Mouse (Mus musculus) heart, postnatal 36 days (tissue): ENCODE data around the gene Podn. TPM values are rescaled to one million over a fixed set of nuclear protein-coding genes. Genes with fewer than 3 reads are reported as not detected.

Experiments
- DNase-seq, 2 experiments: peaks; one replicate each; pipeline ENCODE4 v3.0.0; 2021 to 2022
- intact Hi-C: fragments of 180-260 bp; cut with DNase I; formaldehyde crosslinking; loops from one replicate; pipeline ENCODE4 v1.15.1; 2025
- total RNA-seq, 2 experiments: library from RNA; stranded (reverse); gene quantifications; 2 replicates each; pipeline ENCODE4 v1.2.3; 2021

The Podn gene
- total RNA-seq, 2 experiments from 2014 or later = 25.6 to 26.3 TPM

DNA sequence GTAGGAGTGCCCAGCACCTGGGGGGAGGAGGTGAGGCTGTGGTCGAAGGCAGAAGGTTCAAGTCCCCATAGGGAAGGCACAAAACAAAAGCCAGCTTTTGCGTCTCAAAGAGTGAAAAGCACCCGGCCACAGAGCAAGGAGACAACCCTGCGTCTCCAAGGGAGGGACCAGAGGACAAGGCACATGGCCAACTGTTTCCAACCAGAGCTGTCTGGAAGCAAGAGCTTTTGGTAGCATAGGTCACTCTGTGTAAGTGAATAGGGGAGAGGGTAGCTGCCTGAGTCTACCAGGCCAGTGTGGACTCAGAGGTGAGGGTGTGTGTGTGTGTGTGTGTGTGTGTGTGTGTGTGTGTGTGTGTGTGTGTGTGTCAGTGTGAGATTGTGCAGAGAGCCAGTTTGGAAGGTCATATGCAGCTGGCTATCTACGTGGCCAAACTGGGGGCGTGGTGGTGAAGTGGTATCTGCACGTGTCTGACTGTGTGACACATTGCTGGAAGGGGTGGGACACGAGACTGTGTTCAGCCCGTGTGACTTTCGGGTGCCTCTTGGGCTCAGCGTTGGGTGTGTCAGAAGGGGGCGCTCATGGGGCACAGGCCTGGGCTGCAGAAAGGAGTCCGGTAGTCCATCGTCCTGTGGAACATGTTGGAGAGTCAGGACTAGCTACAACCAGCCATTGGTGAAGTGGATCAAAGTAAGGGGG lies 81.0 kb downstream of the Podn start:
- peak; percentile 81 to 85 for DNase-seq
- intact Hi-C loops = loop anchor here (1.0 kb wide), 1 partner anchor 53 kb away; no protein-coding TSS in a partner anchor

DNA sequence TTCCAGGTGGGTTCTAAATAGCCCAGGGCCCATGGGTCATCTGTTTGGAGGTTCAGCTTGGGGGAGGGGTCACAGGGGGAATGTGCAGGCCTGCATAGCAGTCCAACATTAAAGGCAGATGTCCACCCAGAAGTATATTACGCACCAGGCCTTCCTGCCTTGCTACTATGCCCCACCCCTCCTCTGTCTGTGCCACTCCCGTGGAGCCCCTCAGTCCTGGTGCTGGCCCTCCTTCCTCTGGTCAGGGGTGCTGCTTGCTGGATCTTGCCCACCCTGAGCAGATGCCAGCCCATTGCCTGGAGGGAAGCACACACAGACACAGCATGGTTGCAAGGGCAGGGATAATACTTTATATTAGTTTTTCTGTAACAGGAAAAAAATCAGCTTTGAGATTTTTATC lies 81.8 kb downstream of the Podn start:
- no peak for DNase-seq
- intact Hi-C loops = no loop called here

DNA sequence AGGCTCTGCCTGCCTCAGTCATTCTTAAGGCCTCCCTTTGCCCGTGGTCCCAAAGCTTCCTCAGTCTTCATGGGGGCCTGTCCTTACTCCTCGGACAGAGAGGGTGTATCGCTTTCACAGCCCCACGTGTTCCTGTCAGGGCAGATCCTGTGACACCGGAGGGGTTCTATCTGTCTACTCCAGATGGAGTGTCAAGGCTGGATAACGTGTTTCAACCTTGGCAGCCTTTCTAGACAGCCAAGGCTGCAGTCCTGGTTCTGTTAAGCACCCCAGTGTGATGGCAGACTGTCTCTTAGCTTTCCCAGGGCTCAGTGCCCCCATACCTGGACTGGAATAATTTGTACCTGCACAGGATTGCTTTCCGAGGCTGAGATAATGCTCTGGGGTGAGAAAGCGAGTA lies 87.7 kb downstream of the Podn start:
- no peak for DNase-seq
- intact Hi-C loops = no loop called here

DNA sequence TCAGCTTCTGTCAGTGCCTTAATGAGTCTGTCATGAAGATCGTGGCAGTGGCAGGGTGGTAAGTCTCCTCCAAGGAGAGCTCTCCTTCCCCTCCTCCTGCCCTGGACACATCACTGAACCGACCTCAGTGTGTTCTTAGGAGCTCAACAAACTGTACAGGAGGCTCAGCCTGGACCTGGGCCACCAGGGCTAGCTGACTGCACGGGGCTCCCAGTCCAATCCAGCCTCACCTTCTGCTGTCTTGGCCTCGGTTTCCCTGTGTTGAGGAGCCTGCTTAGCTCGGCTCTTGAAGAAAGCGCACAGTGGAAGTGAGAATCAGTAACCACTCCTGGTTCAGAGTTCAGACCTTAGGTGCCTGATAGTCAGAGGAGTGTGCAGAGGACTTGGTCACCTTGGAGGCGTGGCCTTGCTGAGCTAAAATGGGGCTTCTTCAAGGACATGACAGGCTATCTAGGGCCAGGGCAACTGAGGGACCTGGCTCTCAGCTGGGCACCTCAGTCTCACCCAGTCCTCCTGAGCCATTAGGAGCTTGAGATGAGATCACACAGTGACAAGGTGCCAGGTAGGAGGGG lies 88.6 kb downstream of the Podn start:
- DNase-seq = no peak
- intact Hi-C loops = no loop called here

DNA sequence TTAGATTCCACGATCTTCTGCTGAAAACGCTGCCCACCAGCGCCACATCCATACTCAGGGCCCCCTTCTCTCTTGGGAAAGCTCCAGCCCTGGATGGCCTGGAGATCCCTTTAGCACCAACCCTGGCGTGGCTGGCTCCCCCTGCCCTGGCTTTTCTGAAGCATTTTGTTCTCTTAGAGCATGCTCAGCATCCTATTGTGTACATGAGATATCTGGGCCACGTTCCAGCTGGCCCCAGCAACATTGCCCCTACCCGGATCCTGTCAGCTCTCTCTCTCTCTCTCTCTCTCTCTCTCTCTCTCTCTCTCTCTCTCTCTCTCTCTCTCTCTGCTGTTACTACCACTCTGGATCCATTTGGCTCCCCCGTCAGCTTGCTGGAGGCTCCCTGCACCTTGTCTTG lies 90.9 kb downstream of the Podn start:
- intact Hi-C loops = no loop called here
- DNase-seq = no peak

DNA sequence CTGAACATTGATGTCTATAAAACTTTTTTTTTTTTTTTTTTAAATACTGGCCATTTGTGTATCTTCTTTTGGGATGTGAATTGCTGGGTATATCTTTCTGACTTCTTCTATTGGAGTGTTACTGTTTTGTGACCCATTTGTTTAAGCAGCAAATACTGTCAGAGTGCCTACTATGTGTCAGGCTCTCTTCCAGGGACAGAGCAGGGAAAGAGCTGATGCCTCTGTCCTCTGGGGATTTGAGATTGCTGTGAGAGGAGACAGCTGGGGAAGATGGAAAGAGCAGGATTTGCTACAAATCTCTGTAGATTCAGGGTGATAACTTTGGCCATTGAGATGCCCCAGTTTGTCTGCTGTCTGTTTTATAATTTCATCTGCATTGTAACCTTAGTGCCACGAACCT lies 96.9 kb downstream of the Podn start:
- DNase-seq = peak in 1 of 2 experiments; percentile 36
- intact Hi-C loops = no loop called here

DNA sequence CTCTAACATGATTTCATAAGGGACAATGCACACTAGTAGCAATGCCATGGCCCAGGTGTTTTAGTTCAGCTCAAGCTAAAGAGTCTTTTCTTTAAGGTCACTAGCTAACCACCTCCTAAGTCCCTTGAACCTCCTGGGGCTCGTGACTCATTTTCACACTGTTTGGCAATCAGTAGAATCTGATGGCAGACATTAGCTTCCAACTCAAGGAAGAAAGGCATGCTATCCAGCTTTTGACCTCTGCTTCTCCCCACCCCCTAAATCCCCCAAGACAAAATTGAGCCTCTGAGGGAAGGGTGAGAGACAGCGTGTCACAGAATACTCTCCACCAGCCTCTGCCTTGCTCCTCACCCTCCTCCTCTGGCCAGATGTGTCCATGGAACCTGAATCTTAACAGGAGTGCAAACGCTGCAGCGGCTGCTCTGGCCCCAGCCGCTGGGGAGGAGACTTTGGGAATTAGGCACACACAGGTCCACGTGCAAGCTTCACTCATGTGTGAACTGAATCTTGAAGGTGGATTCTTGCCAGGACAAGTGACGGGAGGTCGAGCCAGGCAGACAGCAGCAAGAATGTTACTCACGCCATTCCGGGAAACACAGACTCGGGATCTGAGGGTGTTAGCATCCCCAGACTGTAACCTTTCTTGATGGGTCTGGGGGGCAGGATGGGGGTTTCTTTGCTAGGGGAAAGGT lies 97.5 kb downstream of the Podn start:
- DNase-seq = peak; percentile 59 to 69
- intact Hi-C loops = no loop called here

DNA sequence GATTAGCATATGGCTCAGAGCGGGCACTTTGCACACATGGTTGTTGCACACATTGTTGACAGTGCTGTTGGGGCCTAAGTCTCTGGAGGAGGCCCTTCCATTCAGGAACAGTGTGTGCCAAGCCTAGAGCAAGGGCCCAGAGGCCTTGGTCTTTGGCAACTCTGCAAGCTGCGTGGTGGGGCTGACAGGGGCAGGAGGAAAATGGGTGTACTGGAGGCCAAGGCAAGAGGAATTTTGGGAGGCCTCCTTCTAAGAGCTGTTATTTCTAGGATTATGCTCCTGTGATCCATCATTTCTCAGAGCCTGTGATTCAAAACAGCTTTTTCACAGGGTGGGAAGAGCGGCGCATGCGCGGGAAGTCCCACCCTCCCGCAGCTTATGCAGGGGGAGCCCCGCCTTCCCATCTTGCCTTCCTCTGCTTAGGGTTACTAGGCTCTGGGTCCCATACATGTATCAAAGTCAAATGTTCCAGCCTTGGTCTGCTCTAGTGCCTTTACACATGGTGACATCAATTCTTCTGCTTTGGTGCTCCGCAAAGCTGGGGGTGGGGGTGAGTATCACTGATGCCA lies 99.7 kb downstream of the Podn start:
- no peak for DNase-seq

DNA sequence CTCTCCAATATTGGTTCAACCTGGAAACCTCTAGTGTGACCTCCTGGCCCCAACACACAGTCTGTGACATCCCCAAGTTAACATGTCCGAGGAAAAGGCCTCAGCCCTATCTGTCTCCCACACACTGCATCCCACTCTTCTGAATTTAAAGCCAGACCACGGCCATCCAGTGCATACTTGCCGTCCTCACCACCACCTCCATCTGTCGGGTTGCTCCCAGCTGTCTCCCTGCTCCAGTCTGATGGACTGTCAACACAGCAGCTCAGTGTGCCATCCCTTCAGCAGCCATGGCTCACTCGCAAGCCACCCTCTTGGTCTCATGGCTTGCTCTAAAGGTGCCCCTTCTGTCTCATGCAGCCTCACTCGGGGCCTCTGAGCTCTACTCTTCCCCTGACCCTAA lies 100.5 kb downstream of the Podn start:
- no peak for DNase-seq
- intact Hi-C loops = no loop called here

More for the DNA sequence above, 99.7 kb downstream of the Podn start:
- intact Hi-C loops = no loop called here

DNA sequence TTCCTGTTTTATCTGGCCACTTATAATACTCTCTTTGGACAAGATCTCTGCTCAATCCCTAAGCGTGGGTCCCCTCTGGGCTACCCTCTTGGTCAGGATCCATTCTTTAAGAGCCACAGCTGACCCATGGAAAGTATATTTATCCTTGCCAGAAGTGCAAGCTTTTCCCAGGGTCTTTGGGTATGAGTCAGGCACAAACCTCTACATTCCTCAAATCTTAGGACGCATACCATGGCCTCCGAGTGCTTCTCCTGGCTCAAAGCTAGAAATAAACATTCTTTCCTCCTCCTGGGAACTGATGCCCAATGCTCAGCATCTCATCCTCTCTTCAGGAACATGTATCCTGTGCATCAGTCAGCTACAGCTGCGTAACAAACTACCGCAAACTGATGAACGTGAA lies 101.2 kb downstream of the Podn start:
- intact Hi-C loops = no loop called here
- DNase-seq = no peak

DNA sequence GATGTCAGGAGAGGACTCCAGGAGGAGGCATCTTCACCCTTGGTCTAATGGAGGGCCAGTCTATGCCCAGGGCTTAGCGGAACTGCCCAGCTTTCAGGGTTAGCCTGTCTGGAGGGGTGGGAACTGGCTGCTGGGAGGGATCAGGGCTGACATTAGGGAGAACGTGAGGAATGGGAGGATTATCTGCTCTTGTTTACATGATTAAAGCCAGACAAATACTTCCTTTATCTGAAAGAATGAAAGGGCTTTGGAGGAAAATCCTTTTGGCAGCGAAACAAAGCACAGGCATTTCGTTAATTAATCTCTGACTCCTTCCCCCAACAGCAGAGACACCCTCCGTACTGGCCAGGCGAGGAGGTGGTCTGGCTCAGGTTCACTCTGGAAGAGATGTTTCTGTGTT lies 104.4 kb downstream of the Podn start:
- intact Hi-C loops = no loop called here
- DNase-seq = no peak

DNA sequence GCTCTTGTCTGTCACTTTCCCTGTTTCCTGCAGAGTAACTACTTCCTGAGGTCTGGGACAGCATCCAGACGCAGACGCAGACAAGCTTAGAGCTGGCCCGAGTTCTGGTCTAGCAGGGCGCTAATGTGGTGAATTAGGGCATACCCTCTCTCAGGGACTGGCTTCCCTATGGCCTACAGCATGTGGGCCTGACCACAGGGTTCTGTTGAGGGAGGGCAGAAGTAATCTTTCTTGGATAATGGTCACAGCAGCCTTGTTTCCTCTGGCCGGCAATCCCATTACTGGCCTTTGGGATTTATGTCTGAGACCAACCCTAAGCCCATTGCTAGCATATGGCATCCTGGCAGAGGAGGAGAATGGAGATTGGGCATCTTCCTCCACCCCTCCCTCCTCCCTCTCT lies 105.4 kb downstream of the Podn start:
- intact Hi-C loops = no loop called here
- no peak for DNase-seq

DNA sequence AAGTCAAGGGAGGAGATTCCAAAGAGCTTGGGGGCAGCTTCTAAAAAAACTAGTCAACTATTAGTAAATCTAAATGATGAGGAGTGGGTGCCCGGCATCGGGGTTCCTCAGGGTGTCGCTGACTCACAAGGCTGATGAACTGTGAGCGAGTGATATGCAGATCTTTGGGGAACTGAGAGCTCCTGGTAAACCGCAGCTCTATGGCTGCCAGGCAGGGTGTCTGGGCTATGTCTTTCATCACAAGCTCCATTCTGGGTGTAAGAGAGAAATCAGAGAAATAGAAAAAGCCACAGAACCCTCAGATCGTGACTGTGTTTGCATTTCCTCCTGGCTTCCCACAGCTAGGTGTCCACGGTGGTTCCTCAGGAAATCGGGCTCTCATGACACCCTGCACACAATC lies 107.3 kb downstream of the Podn start:
- intact Hi-C loops = no loop called here

DNA sequence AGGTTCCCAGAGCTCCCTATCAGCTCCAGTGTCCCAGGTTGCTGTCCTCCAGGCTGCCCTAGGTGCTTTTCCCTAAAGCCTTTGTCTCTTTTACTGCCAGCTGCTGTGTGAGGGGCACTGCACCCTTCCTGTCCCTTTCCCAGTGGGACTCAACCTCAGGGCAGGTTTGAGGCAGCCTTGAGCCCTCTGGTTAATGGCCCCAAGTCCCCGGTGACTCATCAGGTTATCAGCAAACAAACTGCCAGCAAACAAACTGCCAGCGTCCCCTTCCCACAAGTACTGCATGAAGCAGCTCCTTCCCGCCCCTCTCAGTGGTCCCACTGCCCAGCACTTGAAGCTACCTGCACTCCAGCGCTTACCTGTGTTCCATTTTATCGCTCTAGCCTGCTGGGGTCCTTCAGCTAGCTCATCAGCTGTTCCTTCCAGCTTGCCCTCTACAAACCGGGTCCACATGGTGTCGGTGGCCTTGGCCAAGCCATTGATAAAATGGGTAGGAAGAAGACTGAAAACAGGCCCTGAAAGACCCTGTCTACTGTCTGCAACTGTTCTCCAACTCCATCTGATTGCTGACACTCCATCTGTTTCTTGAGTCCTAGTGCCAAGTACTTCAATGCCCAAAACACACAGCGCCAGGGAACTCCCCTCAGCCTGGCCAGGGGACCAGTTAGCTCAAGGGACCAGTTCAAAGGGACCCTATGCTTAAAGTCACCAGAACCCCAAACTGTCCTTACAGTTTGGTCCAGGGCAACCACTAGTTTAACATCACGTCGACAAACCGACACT lies 109.7 kb downstream of the Podn start:
- intact Hi-C loops = no loop called here

More for the DNA sequence above, 107.3 kb downstream of the Podn start:
- peak in 1 of 2 experiments; percentile 42 for DNase-seq

DNA sequence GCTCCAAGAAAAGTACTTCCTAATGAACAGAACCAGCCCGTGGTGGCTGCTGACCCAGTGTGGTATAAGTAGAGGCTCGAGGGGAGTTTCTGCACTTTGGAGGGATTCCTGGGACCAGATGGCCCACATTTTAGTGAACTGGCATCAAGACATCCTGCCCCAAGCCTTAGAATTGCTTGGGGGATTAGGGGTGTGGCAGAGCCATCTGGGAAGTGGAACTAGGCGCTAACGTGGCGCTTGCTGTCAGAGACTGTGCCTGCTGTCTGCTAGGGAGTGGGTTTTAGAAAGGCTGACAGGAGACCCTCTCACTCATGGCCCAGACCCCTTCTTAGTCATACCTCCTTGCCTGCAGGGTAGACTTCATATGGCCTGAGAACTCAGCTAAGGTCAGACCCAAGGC lies 110.4 kb downstream of the Podn start:
- intact Hi-C loops = no loop called here
- no peak for DNase-seq

More for the DNA sequence above, 109.7 kb downstream of the Podn start:
- DNase-seq = no peak

DNA sequence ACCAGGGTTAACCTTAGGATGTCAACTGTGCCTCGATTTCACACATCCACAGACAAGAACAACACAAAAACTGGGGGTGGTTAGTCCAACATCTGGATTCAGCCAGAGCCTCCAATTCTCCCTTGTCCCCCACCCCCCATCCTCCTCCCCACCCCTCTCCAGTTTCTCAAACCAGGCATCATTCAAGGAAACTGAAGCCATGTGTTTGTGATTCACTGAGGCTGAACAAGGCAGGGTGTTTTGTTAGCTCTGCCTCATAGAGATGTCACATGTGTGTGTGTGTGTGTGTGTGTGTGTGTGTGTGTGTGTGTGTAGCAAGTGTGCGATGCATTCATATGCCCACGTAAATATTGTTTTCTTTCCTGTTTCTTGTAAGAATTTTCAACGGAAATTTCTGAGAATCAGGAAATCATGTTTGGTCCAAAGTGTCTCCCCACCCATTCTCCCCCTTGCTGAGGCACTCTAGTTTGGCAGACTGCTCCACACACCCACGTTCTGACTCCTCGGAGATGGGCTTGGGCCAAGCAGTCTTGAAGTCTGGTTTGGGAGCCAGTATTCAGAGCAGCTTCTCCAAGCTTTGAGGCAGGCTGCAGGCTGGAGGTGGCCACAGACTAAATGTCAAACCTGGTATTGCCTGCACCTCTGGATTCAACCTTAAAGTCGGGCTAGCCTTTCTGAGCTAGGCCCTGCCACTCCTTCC lies 111.8 kb downstream of the Podn start:
- peak; percentile 66 to 72 for DNase-seq
- intact Hi-C loops = no loop called here

DNA sequence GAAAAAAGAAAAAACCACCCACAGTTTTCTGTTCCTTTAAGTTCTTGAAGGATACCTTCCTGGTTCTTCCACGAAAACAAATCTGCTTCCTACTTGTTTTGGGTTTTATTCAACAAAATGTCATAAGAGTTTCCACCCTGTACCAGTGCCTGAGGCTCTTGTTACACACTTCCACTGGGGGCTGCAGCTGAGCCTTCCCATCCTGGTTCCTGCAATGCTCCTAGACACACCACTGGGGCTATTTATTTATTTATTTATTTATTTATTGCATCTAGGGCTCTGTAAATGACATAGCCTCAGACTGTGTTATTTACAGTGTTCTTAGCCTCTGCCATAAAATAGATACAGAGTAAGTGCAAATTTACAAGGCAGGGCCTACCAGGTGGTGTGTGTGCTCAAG lies 112.5 kb downstream of the Podn start:
- no peak for DNase-seq
- intact Hi-C loops = no loop called here

DNA sequence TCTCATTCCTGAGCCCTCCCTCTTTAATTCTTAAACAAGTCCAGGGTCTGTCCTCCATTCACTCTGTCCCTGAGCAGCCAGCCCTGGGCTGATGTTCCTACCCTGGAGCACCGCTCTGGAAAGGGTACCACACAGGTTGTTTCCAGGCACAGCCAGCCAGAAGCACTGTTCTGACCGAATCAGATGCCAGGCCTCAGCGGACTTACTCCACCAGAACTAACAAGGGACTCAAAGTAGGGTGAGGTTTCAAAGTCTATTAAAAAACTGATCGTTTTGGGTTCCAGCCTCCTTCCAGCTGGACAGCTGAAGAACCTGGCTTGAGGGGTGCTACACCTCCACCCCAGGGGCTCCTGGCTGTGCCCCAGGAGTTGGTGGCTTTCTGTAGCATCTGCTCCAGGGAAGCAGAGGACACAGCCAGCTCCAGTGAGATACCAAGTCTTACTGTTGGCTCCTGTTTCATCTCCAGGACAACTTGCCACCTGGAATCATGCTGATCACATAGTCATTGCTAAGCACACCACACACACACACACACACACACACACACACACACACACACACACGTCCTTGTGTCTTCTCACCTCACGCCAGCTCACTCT lies 116.1 kb downstream of the Podn start:
- intact Hi-C loops = no loop called here
- DNase-seq = no peak

DNA sequence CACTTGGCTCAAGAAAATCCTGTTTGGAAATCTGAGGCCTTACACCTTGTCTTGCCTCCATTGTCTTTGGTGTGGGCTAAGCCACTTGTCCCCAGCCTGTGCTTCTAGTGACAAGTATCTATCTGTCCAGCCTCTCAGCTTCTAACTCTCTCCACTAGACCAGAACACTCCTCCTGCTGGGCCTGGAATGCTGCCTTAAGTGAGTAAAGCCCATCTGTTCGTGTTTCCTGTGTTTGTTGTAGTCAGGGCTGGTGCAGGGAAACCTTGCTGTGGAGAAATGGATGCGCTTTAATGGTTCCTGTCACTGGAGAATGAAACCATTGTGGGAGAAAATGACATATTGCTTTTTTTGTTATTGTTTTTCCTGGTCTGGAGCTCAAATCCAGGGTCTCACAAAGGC lies 116.7 kb downstream of the Podn start:
- no peak for DNase-seq
- intact Hi-C loops = no loop called here

DNA sequence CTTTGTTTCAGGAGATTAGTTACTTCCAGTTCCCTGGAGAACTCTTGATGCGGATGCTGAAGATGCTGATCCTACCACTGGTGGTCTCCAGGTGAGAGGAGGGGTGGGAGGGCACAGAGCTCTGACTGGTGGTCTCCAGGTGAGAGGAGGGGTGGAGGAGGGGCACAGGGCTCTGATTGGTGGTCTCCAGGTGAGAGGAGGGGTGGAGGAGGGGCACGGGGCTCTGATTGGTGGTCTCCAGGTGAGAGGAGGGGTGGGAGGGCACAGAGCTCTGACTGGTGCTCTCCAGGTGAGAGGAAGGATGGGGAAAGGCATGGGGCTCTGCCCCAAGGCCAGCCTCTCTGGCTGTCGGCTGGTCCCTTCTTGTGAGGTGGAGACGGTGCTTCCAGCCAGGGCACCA lies 118.7 kb downstream of the Podn start:
- intact Hi-C loops = no loop called here
- DNase-seq = no peak
